Mouse (Mus musculus): Measurements from ENCODE around the gene Rnase2a.

- TF ChIP-seq ZC3H11A (IDR thresholded peaks at IDR 0.05; ENCODE audit: low read depth, low read length) (no peak), ZKSCAN1 (IDR thresholded peaks at IDR 0.05; ENCODE audit: borderline replicate concordance, low read depth, low read length) (no peak), POLR2A (IDR thresholded peaks at IDR 0.05; ENCODE audit: low read depth, low read length) (no peak), CHD1 (IDR thresholded peaks at IDR 0.05; ENCODE audit: low read depth, low read length) (no peak), TCF12 (IDR thresholded peaks at IDR 0.05; ENCODE audit: low read depth, low read length) (no peak), ETS1 (conservative IDR thresholded peaks at IDR 0.05; ENCODE audit: low read depth, low read length) (no peak), CHD2 (IDR thresholded peaks at IDR 0.05; ENCODE audit: low read length) (no peak), ZMIZ1 (IDR thresholded peaks at IDR 0.05; ENCODE audit: low read depth, low read length) (no peak), CTCF (conservative IDR thresholded peaks at IDR 0.05 in 1 of 2, IDR thresholded peaks at IDR 0.05 in 1 of 2; ENCODE audit: low read depth in 2 of 2, low read length in 2 of 2) (no peak), EP300 (IDR thresholded peaks at IDR 0.05; ENCODE audit: low read length) (0 out of 2 replicates have a peak, but pooled peaks have one; percentile 37)
These were observed 6.5 kb upstream of the Rnase2a start for GRCm38 (mm10) chr14:51262397-51262796.

Data from CH12.LX (cell line).